Mouse (Mus musculus) hindbrain, embryonic 15.5 days (tissue): ENCODE results near the gene Ptpn14. TPM values are rescaled to one million over a fixed set of nuclear protein-coding genes. Genes with fewer than 3 reads are reported as not detected.

Source experiments
- ATAC-seq: fragments of 200-750 bp; cut with Nextera tagmentation; 2 replicates; pipeline ENCODE4 v1.8.0; 2017; ENCODE audit warnings: low read depth, moderate number of reproducible peaks, moderate TSS enrichment; ENCODE audit not compliant: low FRiP score
- H3K27ac ChIP-seq: fragments of 300-500 bp; sonication (generic); replicated peaks from 2 replicates; pipeline ENCODE4 v1.5.1; 2015; ENCODE audit warnings: mild to moderate bottlenecking, inconsistent platforms
- H3K27me3 ChIP-seq: fragments of 300-500 bp; sonication (generic); 2 replicates; pipeline ENCODE4 v1.6.1; 2015; ENCODE audit warnings: control low read depth, inconsistent platforms
- H3K36me3 ChIP-seq: fragments of 300-500 bp; sonication (generic); 2 replicates; pipeline ENCODE4 v1.6.1; 2015; ENCODE audit warnings: control low read depth, inconsistent platforms
- H3K4me1 ChIP-seq: fragments of 300-500 bp; sonication (generic); replicated peaks from 2 replicates; pipeline ENCODE4 v1.6.1; 2015; ENCODE audit warnings: control low read depth, inconsistent platforms
- H3K4me2 ChIP-seq: fragments of 300-500 bp; sonication (generic); 2 replicates; pipeline ENCODE4 v1.6.1; 2015; ENCODE audit warnings: moderate library complexity, mild to moderate bottlenecking, inconsistent platforms
- H3K4me3 ChIP-seq: fragments of 300-500 bp; sonication (generic); 2 replicates; pipeline ENCODE4 v1.5.1; 2015; ENCODE audit warnings: mild to moderate bottlenecking, inconsistent platforms
- H3K9ac ChIP-seq: fragments of 300-500 bp; sonication (generic); 2 replicates; pipeline ENCODE4 v1.6.1; 2015; ENCODE audit warnings: inconsistent platforms
- H3K9me3 ChIP-seq: fragments of 300-500 bp; sonication (generic); 2 replicates; pipeline ENCODE4 v1.6.1; 2016; ENCODE audit warnings: control low read depth, inconsistent platforms
- WGBS: fragments of 180-500 bp; shearing (Covaris S2); methylation state at CpG from one replicate; pipeline ENCODE4 v1.1.7; 2015; 5-methylcytosine and 5-hydroxymethylcytosine counted together
- polyA plus RNA-seq: library from polyadenylated mRNA; unstranded; fragments of >200 nt; fragmentation: Nextera tagmentation; extraction: Ambion mirVana; gene quantifications from 2 replicates; pipeline ENCODE4 v1.2.1, GENCODE M21; 2015

Ptpn14 gene
- polyA plus RNA-seq, 1 experiment from 2014 or later = 1.5 TPM

DNA sequence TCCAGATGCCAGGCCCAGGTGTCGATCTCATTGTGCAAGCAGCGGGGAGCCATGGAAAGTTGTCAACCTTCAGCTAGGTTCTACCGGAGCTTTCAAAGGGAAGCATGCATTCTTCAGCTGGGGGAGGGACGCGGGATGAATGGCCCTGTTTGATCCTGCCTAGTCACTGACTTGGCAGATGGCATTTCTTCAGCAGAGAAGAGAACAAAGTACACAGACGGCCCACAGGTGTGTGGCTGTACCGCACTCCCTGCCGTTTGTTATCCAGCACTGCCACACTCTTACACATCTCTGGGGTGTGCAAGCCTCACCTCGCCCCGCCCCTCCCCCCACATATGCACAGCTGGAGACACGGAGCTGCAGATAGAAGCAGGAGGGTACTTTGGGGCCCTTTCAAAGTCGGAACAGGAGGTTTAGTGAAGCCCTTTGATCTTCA is 102.7 kb downstream of the Ptpn14 start:
- no peak for ATAC-seq
- H3K9me3 ChIP-seq = no peaks in the 10 kb centered on the region

DNA sequence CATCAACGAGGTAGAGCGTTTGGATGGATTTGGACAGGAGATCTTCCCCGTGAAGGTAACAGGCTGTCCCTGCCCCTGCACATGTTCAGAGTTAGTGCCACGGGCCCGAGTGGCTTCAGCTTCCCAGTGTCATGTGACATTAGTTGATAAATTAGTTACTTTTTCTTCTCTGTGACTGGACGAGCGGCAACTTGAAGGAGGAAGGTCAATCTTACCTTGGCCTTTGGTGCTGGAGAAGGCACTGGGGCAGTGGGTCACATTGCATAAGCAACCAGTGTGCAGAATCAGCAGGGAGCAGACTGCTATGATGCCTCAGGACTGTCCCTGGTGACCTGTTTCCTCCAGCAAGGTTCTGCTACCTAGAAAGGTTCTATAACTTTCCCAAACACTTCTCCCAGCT is 105.3 kb downstream of the Ptpn14 start:
- Histone ChIP-seq H3K36me3 (no peaks in the 10 kb centered on the region), H3K4me1 (peaks cover 7% of the 10 kb centered on the region), H3K9me3 (no peaks in the 10 kb centered on the region), H3K9ac (no peak overlapping the region), H3K27ac (no peak overlapping the region), H3K27me3 (no peaks in the 10 kb centered on the region), H3K4me3 (no peak overlapping the region), H3K4me2 (no peak overlapping the region)
- ATAC-seq = no peak
- WGBS = 82% methylated on average over 7 of the region's 7 CpGs

More for the DNA sequence above, 102.7 kb downstream of the Ptpn14 start:
- Histone ChIP-seq H3K36me3 (no peaks in the 10 kb centered on the region), H3K27ac (no peak overlapping the region), H3K4me2 (no peak overlapping the region), H3K9ac (no peak overlapping the region), H3K4me1 (peaks cover 7% of the 10 kb centered on the region), H3K27me3 (no peaks in the 10 kb centered on the region), H3K4me3 (no peak overlapping the region)
- 19% methylated on average over 12 of the region's 12 CpGs for WGBS

DNA sequence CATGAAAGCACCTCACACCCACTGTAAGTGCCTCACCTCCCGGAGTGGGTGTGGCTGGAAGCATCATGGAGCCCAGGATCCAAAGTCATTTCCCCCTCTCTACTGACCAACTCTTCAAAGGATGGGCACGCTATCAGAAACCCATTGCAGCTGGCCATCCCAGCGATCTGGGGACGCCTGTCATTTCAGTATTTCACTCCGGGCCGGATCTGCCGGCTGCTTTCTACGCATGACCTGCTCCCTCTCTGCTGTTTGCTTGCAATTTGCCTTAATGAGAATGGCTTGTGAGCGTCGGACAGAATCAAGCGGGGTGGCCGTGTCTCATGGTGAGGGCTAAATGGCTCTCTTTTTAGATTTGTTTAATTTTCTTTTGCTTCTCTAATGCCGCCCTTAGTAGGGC is 106.1 kb downstream of the Ptpn14 start:
- H3K27ac ChIP-seq = no peak overlapping the region
- H3K4me3 ChIP-seq = no peak overlapping the region
- H3K27me3 ChIP-seq = no peaks in the 10 kb centered on the region
- no peaks in the 10 kb centered on the region for H3K9me3 ChIP-seq
- no peak for ATAC-seq
- 50% methylated on average over 13 of the region's 13 CpGs for WGBS
- no peaks in the 10 kb centered on the region for H3K36me3 ChIP-seq
- peaks cover 7% of the 10 kb centered on the region for H3K4me1 ChIP-seq
- no peak overlapping the region for H3K9ac ChIP-seq
- H3K4me2 ChIP-seq = no peak overlapping the region

DNA sequence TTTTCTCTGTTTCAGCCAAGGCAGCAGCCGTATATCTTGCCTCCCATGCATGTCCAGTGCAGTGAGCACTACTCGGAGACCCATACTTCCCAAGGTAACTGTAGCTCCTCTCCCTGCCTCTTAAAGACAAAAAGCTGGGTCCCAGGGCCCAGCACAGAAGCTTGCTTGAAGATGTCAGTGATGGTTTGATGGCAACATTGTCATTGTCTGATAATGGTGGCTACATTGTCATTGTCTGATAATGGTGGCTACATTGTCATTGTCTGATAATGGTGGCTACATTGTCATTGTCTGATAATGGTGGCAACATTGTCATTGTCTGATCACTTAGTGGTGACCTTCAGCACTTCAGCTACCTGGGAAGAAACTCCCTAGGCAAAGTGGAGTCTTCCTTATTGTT is 118.3 kb downstream of the Ptpn14 start:
- Histone ChIP-seq H3K4me3 (no peak overlapping the region), H3K36me3 (no peaks in the 10 kb centered on the region), H3K4me2 (no peak overlapping the region), H3K4me1 (no peaks in the 10 kb centered on the region), H3K9me3 (no peaks in the 10 kb centered on the region), H3K9ac (no peak overlapping the region), H3K27ac (no peak overlapping the region), H3K27me3 (no peaks in the 10 kb centered on the region)
- no peak for ATAC-seq
- WGBS = 96% methylated on average over 2 of the region's 2 CpGs

DNA sequence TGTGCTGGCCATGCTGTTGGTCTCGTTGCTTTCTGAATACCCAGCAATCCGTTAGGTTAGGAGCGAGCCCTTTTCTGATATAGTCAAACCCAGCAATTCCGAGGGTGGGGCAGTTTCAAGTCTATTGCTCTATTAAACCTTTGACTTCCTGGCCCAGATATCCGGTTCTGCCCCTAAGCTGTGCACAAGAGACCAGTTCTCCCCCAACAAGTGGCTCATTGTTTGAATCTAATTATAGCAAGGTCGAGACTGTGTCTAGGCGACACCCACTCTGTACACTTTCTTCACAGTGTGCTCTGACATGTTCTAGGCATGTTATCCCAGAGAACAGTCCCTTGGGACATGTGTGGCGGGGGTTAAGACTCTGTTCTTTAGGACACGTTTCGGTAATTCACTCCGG is 121.5 kb downstream of the Ptpn14 start:
- no peaks in the 10 kb centered on the region for H3K4me1 ChIP-seq
- no peak overlapping the region for H3K27ac ChIP-seq
- ATAC-seq = no peak
- no peaks in the 10 kb centered on the region for H3K36me3 ChIP-seq
- no peaks in the 10 kb centered on the region for H3K9me3 ChIP-seq
- no peak overlapping the region for H3K4me3 ChIP-seq
- no peaks in the 10 kb centered on the region for H3K27me3 ChIP-seq
- no peak overlapping the region for H3K9ac ChIP-seq
- H3K4me2 ChIP-seq = no peak overlapping the region
- 83% methylated on average over 11 of the region's 11 CpGs for WGBS

DNA sequence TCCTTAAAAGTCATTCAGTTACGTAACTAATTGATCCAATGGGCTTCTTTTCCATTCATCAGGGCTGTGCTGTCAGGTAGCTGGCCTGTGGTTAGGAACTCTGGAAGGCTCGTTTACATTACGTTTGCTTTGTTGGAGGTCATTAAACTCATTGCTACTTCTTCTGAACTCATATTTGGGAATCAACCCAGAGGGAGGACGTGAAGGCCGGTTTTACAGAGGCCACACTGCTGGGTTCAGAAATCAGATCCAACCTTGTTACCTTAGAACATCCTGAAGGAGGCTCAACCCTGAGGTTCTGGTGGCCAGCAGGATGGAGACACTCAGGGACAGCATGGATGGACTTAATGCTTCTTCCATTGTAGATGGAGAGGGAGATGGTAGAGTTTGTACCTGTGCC is 124.0 kb downstream of the Ptpn14 start:
- no peak for ATAC-seq
- Histone ChIP-seq H3K36me3 (no peaks in the 10 kb centered on the region), H3K9ac (no peak overlapping the region), H3K9me3 (no peaks in the 10 kb centered on the region), H3K4me1 (no peaks in the 10 kb centered on the region), H3K27ac (no peak overlapping the region), H3K4me3 (no peak overlapping the region), H3K4me2 (no peak overlapping the region), H3K27me3 (no peaks in the 10 kb centered on the region)
- WGBS = 86% methylated on average over 5 of the region's 5 CpGs

DNA sequence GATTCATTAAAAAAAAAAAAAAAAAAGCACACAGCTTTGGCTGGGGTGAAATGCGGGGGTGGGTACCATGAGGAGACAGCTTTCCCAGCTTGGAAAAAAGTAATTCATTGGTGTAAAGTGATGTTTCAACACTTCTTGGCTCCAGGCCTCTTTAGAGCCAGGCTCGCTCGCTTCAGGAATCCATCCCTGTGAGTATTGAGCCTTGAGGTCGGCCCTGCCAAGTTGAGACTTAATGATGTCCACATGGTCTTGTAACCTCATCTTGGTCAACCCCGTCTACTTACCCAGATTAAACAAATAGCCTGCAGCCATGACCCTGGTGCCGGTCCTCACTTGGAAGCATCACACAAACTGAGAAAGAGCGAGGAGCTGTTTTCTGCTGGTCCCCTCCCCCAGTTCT is 124.4 kb downstream of the Ptpn14 start:
- no peaks in the 10 kb centered on the region for H3K9me3 ChIP-seq
- no peak overlapping the region for H3K9ac ChIP-seq
- no peak overlapping the region for H3K4me3 ChIP-seq
- no peak overlapping the region for H3K27ac ChIP-seq
- no peak overlapping the region for H3K4me2 ChIP-seq
- no peak for ATAC-seq
- H3K36me3 ChIP-seq = no peaks in the 10 kb centered on the region
- 88% methylated on average over 7 of the region's 7 CpGs for WGBS
- no peaks in the 10 kb centered on the region for H3K27me3 ChIP-seq
- H3K4me1 ChIP-seq = no peaks in the 10 kb centered on the region

DNA sequence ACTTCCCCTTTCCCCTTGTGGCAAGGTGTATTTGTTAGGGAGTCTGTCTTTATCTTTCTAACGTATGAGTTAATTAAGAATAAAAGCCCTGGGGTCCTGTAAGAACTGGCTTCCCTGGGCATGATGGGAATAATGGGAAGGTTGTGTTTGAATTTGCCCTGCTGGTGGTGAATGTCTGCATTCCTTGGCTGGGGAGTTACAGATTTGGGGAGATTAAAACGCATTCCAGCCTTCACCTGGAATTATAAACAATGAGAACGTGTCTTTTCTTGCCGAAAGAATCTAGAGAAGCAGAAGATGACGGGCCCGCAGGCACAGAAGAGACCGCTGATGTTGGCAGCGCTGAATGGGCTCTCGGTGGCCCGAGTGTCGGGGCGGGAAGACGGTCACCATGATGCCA is 126.6 kb downstream of the Ptpn14 start:
- Histone ChIP-seq H3K36me3 (no peaks in the 10 kb centered on the region), H3K4me3 (no peak overlapping the region), H3K27ac (no peak overlapping the region), H3K9me3 (no peaks in the 10 kb centered on the region), H3K9ac (no peak overlapping the region), H3K4me1 (0 out of 2 replicates have a peak, but pooled peaks cover 4% of the 10 kb centered on the region), H3K27me3 (no peaks in the 10 kb centered on the region), H3K4me2 (no peak overlapping the region)
- 89% methylated on average over 13 of the region's 13 CpGs for WGBS
- no peak for ATAC-seq

DNA sequence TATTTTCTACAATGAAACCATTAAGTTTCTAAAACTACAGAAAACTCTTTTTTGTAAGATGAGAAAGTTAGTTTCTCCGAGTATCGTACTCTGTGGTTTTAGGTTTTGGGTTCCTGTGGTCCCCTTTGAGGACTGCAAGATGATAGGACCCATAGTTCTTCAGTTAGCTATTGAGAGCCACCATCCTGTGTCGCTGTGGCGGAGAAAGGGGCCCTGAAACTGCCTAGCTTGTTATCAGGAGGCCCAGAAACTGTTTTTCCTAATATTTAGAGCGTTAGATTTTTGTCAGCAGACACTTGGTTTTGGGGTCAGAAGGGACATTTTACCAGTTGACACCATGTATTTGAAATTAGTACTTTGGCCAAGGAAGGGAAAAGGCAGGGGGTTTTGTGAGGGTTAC is 127.7 kb downstream of the Ptpn14 start:
- Histone ChIP-seq H3K36me3 (no peaks in the 10 kb centered on the region), H3K9me3 (no peaks in the 10 kb centered on the region), H3K9ac (no peak overlapping the region), H3K27me3 (no peaks in the 10 kb centered on the region), H3K27ac (no peak overlapping the region), H3K4me2 (no peak overlapping the region), H3K4me3 (no peak overlapping the region), H3K4me1 (0 out of 2 replicates have a peak, but pooled peaks cover 4% of the 10 kb centered on the region)
- ATAC-seq = no peak
- WGBS = 96% methylated on average over 5 of the region's 5 CpGs

DNA sequence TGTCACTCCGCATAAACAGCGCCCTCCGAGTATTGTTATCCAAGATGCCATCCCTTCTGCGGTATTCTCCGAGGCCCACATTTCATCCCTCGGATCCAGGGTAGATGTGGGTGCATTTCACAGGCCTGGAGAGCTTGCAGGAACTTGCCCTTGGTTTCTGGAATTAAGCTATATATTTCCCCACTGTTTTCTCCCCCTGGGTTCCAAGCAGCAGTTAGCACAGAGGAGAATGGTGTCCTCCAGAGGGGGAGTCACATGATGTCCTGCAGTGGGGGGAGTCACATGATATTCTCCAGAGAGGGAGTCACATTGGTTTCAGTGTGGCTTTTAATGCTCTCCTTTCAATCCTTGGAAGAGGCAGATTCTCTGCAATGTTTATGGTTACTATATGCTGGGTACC is 130.3 kb downstream of the Ptpn14 start:
- Histone ChIP-seq H3K4me2 (no peak overlapping the region), H3K27ac (no peak overlapping the region), H3K4me1 (0 out of 2 replicates have a peak, but pooled peaks cover 4% of the 10 kb centered on the region), H3K4me3 (no peak overlapping the region), H3K27me3 (no peaks in the 10 kb centered on the region), H3K9me3 (no peaks in the 10 kb centered on the region), H3K36me3 (no peaks in the 10 kb centered on the region), H3K9ac (no peak overlapping the region)
- 50% methylated on average over 6 of the region's 6 CpGs for WGBS
- ATAC-seq = no peak

DNA sequence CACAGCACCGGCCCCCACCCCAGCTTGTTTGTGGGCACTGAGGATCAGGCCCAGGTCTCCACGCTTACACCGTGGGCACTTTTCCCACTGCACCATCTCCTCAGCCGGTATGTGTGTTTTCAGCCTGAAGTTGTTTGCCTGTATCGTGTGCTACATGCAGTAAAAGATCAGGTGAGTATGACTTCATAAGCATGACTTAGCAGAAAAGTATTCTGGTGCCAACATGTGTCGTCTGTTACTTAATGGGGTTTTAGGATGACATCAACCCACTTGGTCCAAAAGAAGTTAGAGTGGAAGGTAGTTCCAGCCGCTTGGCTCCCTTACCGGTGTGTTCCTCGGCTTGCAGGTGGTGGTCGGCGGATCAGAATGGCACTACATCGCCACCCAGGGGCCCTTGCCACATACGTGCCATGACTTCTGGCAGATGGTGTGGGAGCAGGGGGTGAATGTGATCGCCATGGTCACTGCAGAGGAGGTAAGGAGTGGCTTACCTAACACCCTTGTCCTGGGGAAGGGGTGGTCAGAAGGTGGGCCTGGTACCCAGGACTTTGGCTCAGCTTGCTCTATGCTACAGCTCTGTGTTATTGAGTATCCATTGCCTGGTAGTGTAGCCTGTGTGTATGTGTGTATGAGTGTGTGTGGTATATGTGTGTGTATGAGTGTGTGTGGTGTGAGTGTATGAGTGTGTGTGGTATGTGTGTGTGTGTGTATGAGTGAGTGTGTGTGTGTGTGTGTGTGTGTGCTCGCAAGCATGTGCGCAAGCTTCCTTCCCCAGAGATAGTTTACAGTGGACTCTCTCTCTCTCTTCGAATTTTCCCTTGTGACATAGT is 132.3 kb downstream of the Ptpn14 start:
- WGBS = 81% methylated on average over 17 of the region's 17 CpGs
- H3K9me3 ChIP-seq = no peaks in the 10 kb centered on the region
- no peak overlapping the region for H3K9ac ChIP-seq
- H3K4me1 ChIP-seq = peaks cover 15% of the 10 kb centered on the region; the same call in 1 of the 2 replicates
- no peaks in the 10 kb centered on the region for H3K27me3 ChIP-seq
- no peak overlapping the region for H3K4me2 ChIP-seq
- no peaks in the 10 kb centered on the region for H3K36me3 ChIP-seq
- ATAC-seq = 0 out of 2 replicates have a peak, but pooled peaks have one; percentile 21
- no peak overlapping the region for H3K4me3 ChIP-seq
- no peak overlapping the region for H3K27ac ChIP-seq

DNA sequence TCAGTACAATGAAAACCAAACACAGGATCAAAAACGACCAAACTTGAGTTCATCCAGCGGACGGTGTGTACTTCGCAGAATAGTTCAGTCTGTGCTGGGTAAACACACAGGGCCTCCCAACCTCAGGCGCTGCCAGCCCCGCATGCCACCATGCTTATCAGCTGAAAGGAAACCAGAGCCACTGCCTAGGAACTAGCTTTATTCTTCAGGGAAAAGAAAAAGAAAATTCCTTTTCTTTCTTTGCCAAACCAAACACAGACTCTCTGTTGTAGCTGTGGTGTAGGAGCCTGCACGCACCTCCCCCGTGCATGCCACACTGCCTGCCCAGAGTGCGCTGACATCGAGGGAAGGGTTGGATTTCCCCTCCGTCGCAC is 132.9 kb downstream of the Ptpn14 start:
- H3K4me1 ChIP-seq = peaks cover 18% of the 10 kb centered on the region; the same call in 1 of the 2 replicates
- H3K36me3 ChIP-seq = no peaks in the 10 kb centered on the region
- no peaks in the 10 kb centered on the region for H3K27me3 ChIP-seq
- no peaks in the 10 kb centered on the region for H3K9me3 ChIP-seq
- peak; percentile 52; the same call in 1 of the 2 replicates for ATAC-seq
- WGBS = 65% methylated on average over 12 of the region's 12 CpGs
- no peak overlapping the region for H3K4me3 ChIP-seq
- no peak overlapping the region for H3K9ac ChIP-seq
- H3K27ac ChIP-seq = no peak overlapping the region
- H3K4me2 ChIP-seq = no peak overlapping the region

DNA sequence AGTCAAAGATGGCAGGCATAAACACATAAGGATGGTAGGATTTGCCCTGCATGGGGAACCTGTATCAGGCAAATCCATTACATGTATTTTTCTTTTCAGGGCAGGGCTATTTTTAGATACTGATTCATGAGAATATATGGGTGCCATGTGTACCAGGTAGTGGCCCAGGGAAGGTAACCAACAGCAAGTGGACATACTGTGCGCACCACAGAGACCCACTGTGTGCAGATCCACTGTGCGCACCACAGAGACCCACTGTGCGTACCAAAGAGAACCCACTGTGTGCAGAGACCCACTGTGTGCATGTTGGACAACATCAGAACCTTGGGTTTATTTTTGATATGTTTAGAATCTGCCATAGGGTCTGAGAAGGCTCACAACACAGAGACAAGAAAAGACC is 135.7 kb downstream of the Ptpn14 start:
- Histone ChIP-seq H3K9me3 (no peaks in the 10 kb centered on the region), H3K27me3 (no peaks in the 10 kb centered on the region), H3K9ac (no peak overlapping the region), H3K4me1 (peaks cover 14% of the 10 kb centered on the region; the same call in 1 of the 2 replicates), H3K4me3 (no peak overlapping the region), H3K27ac (no peak overlapping the region), H3K36me3 (no peaks in the 10 kb centered on the region), H3K4me2 (no peak overlapping the region)
- WGBS = 97% methylated on average over 3 of the region's 3 CpGs
- no peak for ATAC-seq
